Mouse (Mus musculus) heart, embryonic 16.5 days (tissue): ENCODE measurements at regions not wholly inside any gene's neighbourhood (a gene's known extent, or its start where the extent isn't known, plus 50 kb on each side); places are given as distances from the start of the nearest gene placed in this dataset.
"Not testable (repeated sequence)": the region's sequence is repeated elsewhere in the genome, so short reads cannot be mapped to it uniquely, and the experiment has no call there.

Experiments
- ATAC-seq: fragments of 200-750 bp; cut with Nextera tagmentation; replicated peaks from 2 replicates; pipeline ENCODE4 v1.8.0; 2017; ENCODE audit warnings: moderate number of reproducible peaks; ENCODE audit not compliant: insufficient read depth, low FRiP score; ENCODE audit errors: extremely low read depth
- H3K27ac ChIP-seq: fragments of 300-500 bp; sonication (generic); 2 replicates; pipeline ENCODE4 v1.5.1; 2014; ENCODE audit warnings: mild to moderate bottlenecking, low read length, control low read depth, moderate library complexity
- H3K27me3 ChIP-seq: fragments of 300-500 bp; sonication (generic); 2 replicates; pipeline ENCODE4 v1.6.1; 2014; ENCODE audit warnings: low read length, mixed read lengths; ENCODE audit not compliant: control insufficient read depth, insufficient read depth
- H3K36me3 ChIP-seq: fragments of 300-500 bp; sonication (generic); 2 replicates; pipeline ENCODE4 v1.6.1; 2014; ENCODE audit not compliant: control insufficient read depth, insufficient read depth
- H3K4me1 ChIP-seq: fragments of 300-500 bp; sonication (generic); 2 replicates; pipeline ENCODE4 v1.6.1; 2014; ENCODE audit warnings: low read length, mixed read lengths; ENCODE audit not compliant: control insufficient read depth, insufficient read depth
- H3K4me2 ChIP-seq: fragments of 300-500 bp; sonication (generic); 2 replicates; pipeline ENCODE4 v1.6.1; 2014; ENCODE audit warnings: low read depth, mild to moderate bottlenecking, control low read depth, low read length
- H3K4me3 ChIP-seq: fragments of 300-500 bp; sonication (generic); 2 replicates; pipeline ENCODE4 v1.5.1; 2014; ENCODE audit warnings: mild to moderate bottlenecking, control low read depth, low read length
- H3K9ac ChIP-seq: fragments of 300-500 bp; sonication (generic); 2 replicates; pipeline ENCODE4 v1.6.1; 2014; ENCODE audit warnings: low read length, control low read depth
- H3K9me3 ChIP-seq: fragments of 300-500 bp; sonication (generic); replicated peaks from 2 replicates; pipeline ENCODE4 v1.6.1; 2016; ENCODE audit warnings: low read length; ENCODE audit not compliant: control insufficient read depth
- WGBS: fragments of 180-500 bp; shearing (Covaris S2); extraction: QIAGEN DNeasy Blood & Tissue Kit; methylation state at CpG from one replicate; pipeline ENCODE4 v1.1.7; 2014; 5-methylcytosine and 5-hydroxymethylcytosine counted together

DNA sequence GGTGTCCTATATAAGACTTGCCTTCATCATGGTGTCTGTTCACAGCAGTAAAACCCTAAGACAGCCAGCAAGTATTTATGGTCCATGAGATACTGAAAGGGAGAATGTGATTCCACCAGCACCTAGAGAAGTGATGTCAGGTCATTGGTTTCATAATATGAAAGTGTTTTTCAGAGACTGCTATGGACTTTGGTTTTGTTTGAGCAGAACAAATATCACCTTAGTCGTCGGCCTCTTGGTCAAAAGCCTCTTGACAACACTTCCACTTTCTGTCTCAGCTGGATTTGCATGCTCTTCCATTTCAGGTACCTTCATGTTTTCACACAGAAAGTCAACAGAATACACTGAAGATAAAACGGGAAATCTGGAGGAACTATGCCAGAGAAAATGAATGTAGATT, 56.7 kb upstream of the Lrrc8b start:
- Histone ChIP-seq H3K9me3 (no peaks in the 10 kb centered on the region), H3K4me2 (no peak overlapping the region), H3K27ac (no peak overlapping the region), H3K36me3 (no peaks in the 10 kb centered on the region), H3K9ac (no peak overlapping the region), H3K27me3 (no peaks in the 10 kb centered on the region), H3K4me1 (no peaks in the 10 kb centered on the region), H3K4me3 (no peak overlapping the region)
- WGBS = 81% methylated on average over 3 of the region's 3 CpGs
- ATAC-seq = no peak

- H3K36me3 ChIP-seq, H3K4me3 ChIP-seq, H3K4me2 ChIP-seq, ATAC-seq, H3K9me3 ChIP-seq, H3K4me1 ChIP-seq, H3K9ac ChIP-seq, H3K27me3 ChIP-seq, H3K27ac ChIP-seq: not testable (repeated sequence)
- 76% methylated on average over 1 of the region's 1 CpGs for WGBS
Measured at GRCm38 (mm10) chr5:105356393-105356792, 59.2 kb upstream of the Lrrc8b start.

- no peak overlapping the region for H3K4me3 ChIP-seq
- 47% methylated on average over 1 of the region's 1 CpGs for WGBS
- no peaks in the 10 kb centered on the region for H3K4me1 ChIP-seq
Measured at GRCm38 (mm10) chr5:105354041-105354440, 60.5 kb upstream of the Gbp6 start.

DNA sequence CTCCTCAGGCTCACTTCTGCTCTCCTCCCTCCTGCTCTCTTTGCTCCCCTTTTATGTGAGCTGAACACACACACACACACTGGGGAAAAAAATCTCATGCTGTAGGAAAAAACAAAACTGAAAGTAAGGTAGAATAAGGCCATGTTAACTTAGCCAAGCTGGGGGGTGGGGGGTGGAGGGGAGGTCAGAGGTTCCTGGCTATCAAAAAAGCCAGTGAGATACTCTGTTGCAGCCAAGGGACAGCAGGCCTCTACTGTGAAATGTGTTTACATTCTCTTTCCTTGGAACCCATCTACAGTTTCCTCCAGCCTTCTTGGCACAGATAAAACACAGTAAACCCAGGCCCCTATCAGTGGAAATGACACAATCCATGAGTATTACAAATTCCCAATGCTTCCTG, 53.0 kb upstream of the Gbp6 start:
- no peaks in the 10 kb centered on the region for H3K9me3 ChIP-seq
- H3K36me3 ChIP-seq = no peaks in the 10 kb centered on the region
- ATAC-seq = peak; percentile 85
- no peak overlapping the region for H3K9ac ChIP-seq
- H3K4me3 ChIP-seq = no peak overlapping the region
- no peak overlapping the region for H3K4me2 ChIP-seq
- H3K27ac ChIP-seq = peak overlapping the region; percentile 51
- peaks cover 6% of the 10 kb centered on the region; the same call in 1 of the 2 replicates for H3K4me1 ChIP-seq
- no peaks in the 10 kb centered on the region for H3K27me3 ChIP-seq

More at GRCm38 (mm10) chr5:105354041-105354440, 60.5 kb upstream of the Gbp6 start:
- Histone ChIP-seq H3K27ac (no peak overlapping the region), H3K4me2 (no peak overlapping the region), H3K9me3 (no peaks in the 10 kb centered on the region), H3K9ac (no peak overlapping the region), H3K27me3 (no peaks in the 10 kb centered on the region), H3K36me3 (no peaks in the 10 kb centered on the region)
- no peak for ATAC-seq

DNA sequence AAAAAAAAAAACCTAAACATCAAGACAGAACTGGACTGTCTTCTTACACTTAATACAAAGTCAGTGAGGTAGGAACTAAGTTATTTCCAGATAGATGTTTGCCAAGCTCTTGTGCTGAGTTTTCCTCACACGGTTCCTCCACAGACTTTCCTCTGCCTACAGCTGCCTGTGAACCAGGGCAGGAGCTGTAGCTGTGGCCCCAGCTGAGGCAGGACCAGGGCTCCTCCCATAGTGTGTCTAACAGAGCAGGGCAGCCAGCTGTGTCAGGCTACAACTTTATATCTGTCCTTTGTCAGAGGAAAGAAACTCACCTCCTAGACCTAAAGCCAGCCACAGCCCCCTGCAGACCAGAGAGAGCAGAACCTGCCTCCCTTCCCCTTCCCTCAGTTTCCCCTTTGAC, 52.5 kb upstream of the Gbp6 start:
- not testable (repeated sequence) for H3K4me3 ChIP-seq, H3K4me2 ChIP-seq, H3K9ac ChIP-seq, H3K4me1 ChIP-seq, H3K27me3 ChIP-seq, H3K9me3 ChIP-seq, H3K36me3 ChIP-seq
- WGBS = 10% methylated on average over 1 of the region's 1 CpGs
- peak; percentile 41; the same call in 1 of the 2 replicates for ATAC-seq
- H3K27ac ChIP-seq = peak overlapping the region; percentile 51

DNA sequence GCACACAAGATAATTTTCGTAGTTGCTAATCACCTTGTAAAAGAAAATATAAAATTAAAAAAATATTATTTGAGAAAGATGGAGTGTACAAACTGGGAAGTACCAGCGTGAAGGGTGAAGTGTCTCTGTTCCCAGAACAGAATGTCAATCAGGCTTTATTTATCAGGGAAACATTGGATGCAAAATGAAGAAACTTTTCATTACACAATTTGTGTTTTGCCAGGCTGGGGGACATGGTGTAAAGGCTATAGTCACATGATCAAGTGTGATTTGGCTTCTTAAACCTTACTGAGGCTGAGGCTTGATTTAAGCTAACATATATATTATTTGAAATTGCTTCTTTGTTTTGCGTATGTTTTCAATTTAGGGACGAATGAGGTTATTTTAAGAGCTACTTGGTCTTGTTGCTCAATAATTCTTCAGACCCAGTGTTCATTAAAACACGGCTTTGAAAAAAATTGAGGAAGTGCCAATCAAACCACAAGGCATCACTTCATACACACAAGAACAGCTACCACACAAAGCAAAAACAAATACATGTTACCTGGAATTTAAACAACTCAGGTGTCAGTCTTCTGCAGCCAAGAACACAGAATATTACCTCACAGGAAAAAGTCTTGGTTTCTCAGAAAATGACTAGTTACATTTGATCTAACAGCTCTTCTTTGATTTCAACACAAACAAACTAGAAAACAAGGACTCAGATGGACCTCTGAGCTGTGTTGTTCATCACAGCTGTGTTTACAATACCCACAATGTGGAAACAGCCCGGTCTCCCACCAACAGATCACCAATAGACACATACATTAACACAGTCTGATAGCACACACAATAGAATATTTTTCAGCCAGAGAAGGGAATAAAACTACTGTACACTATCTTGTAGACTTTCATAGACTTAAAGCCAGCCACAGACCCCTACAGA, 51.6 kb upstream of the Gbp6 start:
- ATAC-seq = no peak
- Histone ChIP-seq H3K9ac (no peak overlapping the region), H3K4me3 (no peak overlapping the region), H3K27ac (0 out of 2 replicates have a peak overlapping the region, but pooled peaks have one; percentile 7), H3K4me2 (no peak overlapping the region), H3K36me3 (no peaks in the 10 kb centered on the region), H3K9me3 (no peaks in the 10 kb centered on the region), H3K4me1 (peaks cover 6% of the 10 kb centered on the region; the same call in 1 of the 2 replicates), H3K27me3 (no peaks in the 10 kb centered on the region)
- WGBS = 72% methylated on average over 6 of the region's 6 CpGs

DNA sequence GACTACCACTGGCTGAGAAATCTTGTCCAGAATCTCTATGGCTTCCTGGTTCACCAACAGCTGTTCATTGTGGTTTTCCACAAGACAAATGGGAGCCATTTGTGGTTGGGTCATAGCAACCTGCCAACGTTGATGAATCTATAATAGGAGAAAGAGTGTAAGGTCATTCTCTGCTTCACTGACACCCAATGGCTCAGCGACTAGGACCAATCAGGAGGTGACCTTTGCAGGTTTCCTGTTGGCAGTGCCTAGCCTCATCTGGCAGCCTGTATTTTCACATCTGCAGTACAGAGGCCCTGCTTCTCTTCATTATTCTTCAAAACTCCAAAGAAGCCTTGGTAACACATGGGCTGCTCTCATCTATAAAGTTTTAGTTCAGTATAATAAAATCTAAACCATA, 50.3 kb upstream of the Gbp6 start:
- not testable (repeated sequence) for H3K9ac ChIP-seq, H3K4me1 ChIP-seq, H3K27ac ChIP-seq, H3K36me3 ChIP-seq, H3K27me3 ChIP-seq, H3K4me2 ChIP-seq, ATAC-seq, H3K9me3 ChIP-seq, H3K4me3 ChIP-seq
- WGBS = 70% methylated on average over 2 of the region's 2 CpGs
